Mouse (Mus musculus): ENCODE results near the gene Ece1. TPM values are rescaled to one million over a fixed set of nuclear protein-coding genes. Genes with fewer than 3 reads are reported as not detected.

Gene Ece1
- total and polyA plus RNA-seq, 3 experiments = 25.3 to 43.8 TPM; not detected in 1

DNA sequence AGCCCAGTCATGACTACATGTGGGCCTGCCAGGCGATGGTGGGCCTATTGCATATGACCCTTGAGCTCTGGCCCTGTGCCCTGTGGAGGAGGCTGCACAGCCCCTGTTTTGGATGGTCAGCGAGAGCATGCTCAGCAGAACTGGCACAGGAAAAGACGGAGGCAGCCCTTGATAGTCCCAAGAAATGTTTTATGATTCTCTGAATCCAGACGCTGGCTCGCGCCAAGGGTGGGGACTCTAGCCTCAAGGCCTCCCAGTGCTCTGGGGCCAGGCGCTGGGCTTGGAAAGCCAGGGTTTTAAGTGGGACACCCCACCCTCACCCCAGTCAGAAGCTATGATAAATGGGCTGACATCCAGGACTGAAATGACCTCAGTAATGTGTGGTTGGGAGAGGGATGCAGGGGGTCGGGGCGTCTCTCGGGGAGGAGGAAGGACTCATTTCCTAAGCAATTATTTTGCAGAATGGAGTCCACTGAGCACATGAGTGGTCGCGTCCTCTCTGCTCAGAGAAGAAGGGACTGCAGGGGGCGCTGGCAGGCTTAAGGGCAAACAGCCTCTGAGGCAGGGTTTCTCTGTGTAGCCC, 5.7 kb downstream of the Ece1 start:
- H3K9me3 ChIP-seq (replicated peaks; ENCODE audit: insufficient read depth, low read length) = no peaks in the 10 kb centered on the region
- peaks cover 0 to 4% of the 10 kb centered on the region in 2 experiments; a peak in 2 of 4 replicates for H3K36me3 ChIP-seq (ENCODE audit: control insufficient read depth in 1 of 2, insufficient read depth in 2 of 2, low read length in 2 of 2)
- H3K4me1 ChIP-seq (ENCODE audit: control insufficient read depth in 1 of 2, insufficient read depth in 2 of 2, low read length in 2 of 2) = peaks cover 0 to 30% of the 10 kb centered on the region in 2 experiments; a peak in 3 of 4 replicates
- TF ChIP-seq MXI1 (IDR thresholded peaks at IDR 0.05; ENCODE audit: low read depth, low read length) (no peak), SMC3 (IDR thresholded peaks at IDR 0.05; ENCODE audit: low read depth, low read length) (no peak), NELFE (IDR thresholded peaks at IDR 0.05; ENCODE audit: low read depth, low read length) (no peak), CTCF (IDR thresholded peaks at IDR 0.05 in 2 of 3, conservative IDR thresholded peaks at IDR 0.05 in 1 of 3; ENCODE audit: control insufficient read depth in 1 of 3, insufficient read depth in 1 of 3, low read depth in 2 of 3, low read length in 3 of 3, poor library complexity in 1 of 3, severe bottlenecking in 1 of 3) (peak in 2 of 3 experiments; percentile 28 to 51; a peak in 3 of 6 replicates), TBP (IDR thresholded peaks at IDR 0.05; ENCODE audit: low read depth, low read length) (no peak), HCFC1 (IDR thresholded peaks at IDR 0.05; ENCODE audit: low read depth, low read length) (no peak), MYB (IDR thresholded peaks at IDR 0.05; ENCODE audit: low read depth, low read length) (no peak)
- H3K79me2 ChIP-seq (ENCODE audit: control insufficient read depth, insufficient read depth, low read length, poor library complexity) = no peaks in the 10 kb centered on the region
- no peaks in the 10 kb centered on the region for H3K27me3 ChIP-seq (ENCODE audit: control insufficient read depth in 1 of 2, insufficient read depth in 2 of 2, low read length in 2 of 2)
- no peak overlapping the region for H3K27ac ChIP-seq (ENCODE audit: control insufficient read depth, low read depth, low read length)
- no peak overlapping the region for H3K9ac ChIP-seq (ENCODE audit: control insufficient read depth, low read depth, low read length, poor library complexity, severe bottlenecking)
- no peak overlapping the region for H3K4me3 ChIP-seq (ENCODE audit: control insufficient read depth in 1 of 2, insufficient read depth in 1 of 2, low read depth in 2 of 2, low read length in 2 of 2)
- DNase-seq (ENCODE audit: low read depth, low spot score) = no peak

DNA sequence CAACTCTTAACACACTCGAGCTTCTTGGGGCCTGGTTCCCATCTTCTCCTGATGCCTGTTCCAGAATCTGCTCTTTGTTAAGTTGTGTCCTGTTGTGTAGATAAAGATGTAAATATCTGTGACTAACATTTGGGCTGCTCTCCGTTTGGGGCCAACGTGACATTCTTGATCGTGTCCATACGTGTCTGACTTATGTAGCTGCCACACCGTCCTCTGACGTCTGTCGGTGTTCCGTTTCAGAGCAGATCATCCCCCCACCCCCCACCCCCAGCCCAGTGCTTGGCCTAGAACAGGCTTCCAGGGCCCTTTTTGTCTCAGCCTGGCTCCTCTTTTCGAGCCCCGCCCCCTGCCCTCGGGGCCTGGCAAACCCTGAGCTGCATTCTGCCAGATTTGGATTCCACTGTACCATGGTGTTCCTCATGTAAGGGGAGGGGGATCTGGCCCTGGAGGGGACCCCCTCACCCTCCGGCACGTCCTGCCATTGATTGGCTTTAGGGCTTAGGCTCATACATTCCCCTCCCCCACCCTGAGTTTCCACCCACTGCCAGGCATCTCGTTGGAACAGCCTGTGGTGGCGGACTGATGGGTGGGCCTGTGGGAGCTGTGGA, 7.7 kb downstream of the Ece1 start:
- H3K36me3 ChIP-seq (ENCODE audit: control insufficient read depth in 1 of 2, insufficient read depth in 2 of 2, low read length in 2 of 2) = no peaks in the 10 kb centered on the region; a peak in 1 of 4 replicates
- H3K9me3 ChIP-seq (replicated peaks; ENCODE audit: insufficient read depth, low read length) = no peaks in the 10 kb centered on the region
- no peak for TF ChIP-seq KAT2A (conservative IDR thresholded peaks at IDR 0.05; ENCODE audit: low read depth, low read length)
- TF ChIP-seq CHD2 (IDR thresholded peaks at IDR 0.05; ENCODE audit: low read length) = no peak
- no peak for TF ChIP-seq BHLHE40 (IDR thresholded peaks at IDR 0.05; ENCODE audit: borderline replicate concordance, low read depth, low read length)
- TF ChIP-seq GATA1 (IDR thresholded peaks at IDR 0.05; ENCODE audit: low read depth, low read length) = no peak
- no peak for TF ChIP-seq EP300 (IDR thresholded peaks at IDR 0.05; ENCODE audit: low read depth in 1 of 2, low read length in 2 of 2)
- no peak for TF ChIP-seq ETS1 (IDR thresholded peaks at IDR 0.05; ENCODE audit: low read depth, low read length)
- no peak for TF ChIP-seq POLR2AphosphoS5 (IDR thresholded peaks at IDR 0.05; ENCODE audit: borderline replicate concordance, low read depth, low read length)
- TF ChIP-seq TAL1 (IDR thresholded peaks at IDR 0.05; ENCODE audit: low read length) = no peak
- TF ChIP-seq SIN3A (IDR thresholded peaks at IDR 0.05; ENCODE audit: low read length) = no peak
- TF ChIP-seq NRF1 (IDR thresholded peaks at IDR 0.05; ENCODE audit: insufficient read depth, low read depth, low read length, poor library complexity, severe bottlenecking) = no peak
- no peak for TF ChIP-seq SMC3 (IDR thresholded peaks at IDR 0.05; ENCODE audit: low read depth, low read length)
- TF ChIP-seq MXI1 (IDR thresholded peaks at IDR 0.05; ENCODE audit: low read depth, low read length) = no peak
- no peaks in the 10 kb centered on the region for H3K27me3 ChIP-seq (ENCODE audit: control insufficient read depth in 1 of 2, insufficient read depth in 2 of 2, low read length in 2 of 2)
- H3K27ac ChIP-seq (ENCODE audit: control insufficient read depth, low read depth, low read length) = no peak overlapping the region
- H3K4me3 ChIP-seq (ENCODE audit: control insufficient read depth in 1 of 2, insufficient read depth in 1 of 2, low read depth in 2 of 2, low read length in 2 of 2) = no peak overlapping the region
- no peak for DNase-seq (ENCODE audit: low read depth, low spot score)
- no peak overlapping the region for H3K9ac ChIP-seq (ENCODE audit: control insufficient read depth, low read depth, low read length, poor library complexity, severe bottlenecking)
- H3K4me1 ChIP-seq (ENCODE audit: control insufficient read depth in 1 of 2, insufficient read depth in 2 of 2, low read length in 2 of 2) = peaks cover 0 to 30% of the 10 kb centered on the region in 2 experiments; a peak in 3 of 4 replicates
- H3K79me2 ChIP-seq (ENCODE audit: control insufficient read depth, insufficient read depth, low read length, poor library complexity) = no peaks in the 10 kb centered on the region
